Mouse (Mus musculus): ENCODE data around the gene Mt2. TPM values are rescaled to one million over a fixed set of nuclear protein-coding genes. Genes with fewer than 3 reads are reported as not detected.
"Not testable (repeated sequence)": the region's sequence is repeated elsewhere in the genome, so short reads cannot be mapped to it uniquely, and the experiment has no call there.

Mt2 gene
- polyA plus RNA-seq, 1 experiment from 2014 or later, result 67.5 TPM

DNA sequence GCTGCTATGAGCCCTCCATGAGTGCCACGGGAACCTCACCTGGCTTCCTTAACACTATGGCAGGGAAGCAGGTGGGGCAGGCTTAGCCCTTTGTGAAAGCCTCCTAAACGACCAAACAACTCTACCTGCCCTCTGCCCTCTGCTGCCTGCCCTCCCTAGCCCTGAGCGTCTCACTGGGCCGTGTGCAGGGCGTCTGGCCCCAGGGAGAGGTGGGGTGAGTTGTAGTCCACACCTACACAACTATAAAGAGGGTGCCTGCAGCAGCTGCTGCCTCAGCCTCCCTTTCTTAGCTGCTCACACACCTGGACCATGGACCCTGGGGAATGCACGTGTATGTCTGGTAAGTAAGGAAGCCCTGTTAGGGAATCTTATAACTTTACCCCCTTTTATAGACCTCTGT lies 35.5 kb upstream of the Mt2 start, which contains the start of gene Mt4:
Gene Mt4, plus strand, starts transcription at position 265 of the 400 bp plus-strand sequence.
- H3K4me3 ChIP-seq (ENCODE audit: low read length), result no peak within 1 kb of the TSS
- H3K27me3 ChIP-seq (ENCODE audit: control insufficient read depth, insufficient read depth, low read length), result no peaks in the 10 kb centered on the region
- no peaks in the 10 kb centered on the region for H3K4me1 ChIP-seq (ENCODE audit: control insufficient read depth, insufficient read depth, low read length)
- WGBS, result 33% methylated on average over 6 of the region's 6 CpGs
- ATAC-seq (ENCODE audit: low FRiP score, low TSS enrichment), result peak; percentile 57; the same call in 1 of the 2 replicates
- no peak within 1 kb of the TSS for H3K27ac ChIP-seq (ENCODE audit: low read depth, low read length)
- H3K4me2 ChIP-seq (replicated peaks; ENCODE audit: low read depth, low read length), result no peak within 1 kb of the TSS
- no peak within 1 kb of the TSS for H3K9ac ChIP-seq (ENCODE audit: low read depth, low read length)
- no peaks in the 10 kb centered on the region for H3K9me3 ChIP-seq (ENCODE audit: control insufficient read depth, low read length)
- H3K36me3 ChIP-seq (ENCODE audit: control insufficient read depth, insufficient read depth, low read length), result no peaks in the 10 kb centered on the region

DNA sequence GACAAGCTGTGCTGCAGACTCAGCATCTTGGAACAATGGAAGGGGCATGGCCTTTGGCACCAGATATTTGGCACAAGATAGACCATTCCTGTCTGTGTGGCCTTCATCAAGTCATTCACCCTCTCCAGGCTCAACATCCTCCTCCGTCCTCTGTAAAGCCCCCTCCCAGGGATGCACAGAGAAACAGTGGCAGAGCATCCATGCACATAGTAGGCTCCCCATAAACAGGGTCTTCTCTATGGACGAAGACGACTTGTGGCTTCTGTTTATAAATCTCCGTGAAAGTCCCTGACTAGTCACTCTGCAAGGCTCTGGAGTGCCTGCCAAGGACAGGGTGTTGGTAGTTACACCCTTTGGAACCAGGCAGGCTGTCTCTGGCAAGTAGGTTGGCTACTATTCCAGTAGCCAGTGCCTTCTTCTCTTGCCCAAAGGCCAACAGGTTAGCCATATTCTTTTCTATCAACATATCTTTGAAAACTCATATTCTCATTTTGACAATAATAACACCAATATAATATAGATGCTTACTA lies 32.1 kb upstream of the Mt2 start:
- H3K27ac ChIP-seq (ENCODE audit: low read depth, low read length), result no peak overlapping the region
- H3K4me1 ChIP-seq (ENCODE audit: control insufficient read depth, insufficient read depth, low read length), result no peaks in the 10 kb centered on the region
- H3K4me2 ChIP-seq (replicated peaks; ENCODE audit: low read depth, low read length), result no peak overlapping the region
- H3K9me3 ChIP-seq (ENCODE audit: control insufficient read depth, low read length), result no peaks in the 10 kb centered on the region
- H3K27me3 ChIP-seq (ENCODE audit: control insufficient read depth, insufficient read depth, low read length), result no peaks in the 10 kb centered on the region
- H3K36me3 ChIP-seq (ENCODE audit: control insufficient read depth, insufficient read depth, low read length), result no peaks in the 10 kb centered on the region
- no peak overlapping the region for H3K4me3 ChIP-seq (ENCODE audit: low read length)
- no peak for ATAC-seq (ENCODE audit: low FRiP score, low TSS enrichment)
- no peak overlapping the region for H3K9ac ChIP-seq (ENCODE audit: low read depth, low read length)
- 89% methylated on average over 4 of the region's 4 CpGs for WGBS

DNA sequence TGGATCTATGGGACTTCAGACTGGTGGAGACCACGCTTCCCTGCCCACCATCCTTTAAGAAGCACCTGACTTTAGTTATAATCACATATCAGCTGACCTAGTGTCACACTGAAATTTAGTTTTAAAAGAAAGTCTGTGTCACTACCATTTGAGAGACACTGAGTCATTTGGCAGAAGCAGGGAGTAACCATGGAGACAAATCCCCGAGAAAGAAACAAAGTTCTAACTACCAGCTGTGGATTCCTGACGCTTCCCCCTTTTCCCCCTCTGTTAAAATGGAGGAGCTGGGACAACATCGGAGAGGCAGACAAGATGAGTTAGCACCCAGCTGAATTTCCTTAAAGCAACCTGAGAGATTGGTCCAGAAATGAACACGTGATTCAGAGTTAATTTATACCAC lies 24.2 kb upstream of the Mt2 start:
- no peak overlapping the region for H3K4me2 ChIP-seq (replicated peaks; ENCODE audit: low read depth, low read length)
- 60% methylated on average over 5 of the region's 5 CpGs for WGBS
- H3K27ac ChIP-seq (ENCODE audit: low read depth, low read length), result no peak overlapping the region
- no peaks in the 10 kb centered on the region for H3K36me3 ChIP-seq (ENCODE audit: control insufficient read depth, insufficient read depth, low read length)
- no peak overlapping the region for H3K9ac ChIP-seq (ENCODE audit: low read depth, low read length)
- peaks cover 9% of the 10 kb centered on the region; the same call in 1 of the 2 replicates for H3K4me1 ChIP-seq (ENCODE audit: control insufficient read depth, insufficient read depth, low read length)
- ATAC-seq (ENCODE audit: low FRiP score, low TSS enrichment), result no peak
- peaks cover 4% of the 10 kb centered on the region; the same call in 1 of the 2 replicates for H3K27me3 ChIP-seq (ENCODE audit: control insufficient read depth, insufficient read depth, low read length)
- no peak overlapping the region for H3K4me3 ChIP-seq (ENCODE audit: low read length)
- no peaks in the 10 kb centered on the region for H3K9me3 ChIP-seq (ENCODE audit: control insufficient read depth, low read length)

DNA sequence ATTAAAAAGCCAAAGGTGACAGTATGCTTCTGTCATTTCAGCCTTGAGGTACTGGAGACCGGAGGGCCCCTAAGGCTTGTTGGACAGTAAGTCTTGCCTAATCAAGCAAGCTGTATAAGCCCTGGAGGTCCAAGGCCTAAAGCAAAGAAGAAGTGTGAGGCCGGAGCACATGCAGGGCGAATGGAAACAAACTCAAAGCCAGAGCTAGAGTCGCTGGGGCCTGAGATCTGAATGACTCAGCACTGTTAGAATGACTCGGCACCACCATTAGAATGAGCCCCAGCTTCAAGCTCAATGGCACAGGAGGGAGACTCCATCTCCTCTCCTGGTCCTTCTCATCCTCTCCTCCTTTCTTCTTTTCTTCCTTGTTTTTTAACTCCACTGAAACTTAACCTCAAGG lies 21.5 kb upstream of the Mt2 start:
- no peak for ATAC-seq (ENCODE audit: low FRiP score, low TSS enrichment)
- Histone ChIP-seq H3K4me1 (ENCODE audit: control insufficient read depth, insufficient read depth, low read length) (peaks cover 14% of the 10 kb centered on the region; the same call in 1 of the 2 replicates), H3K4me3 (ENCODE audit: low read length) (no peak overlapping the region), H3K27me3 (ENCODE audit: control insufficient read depth, insufficient read depth, low read length) (peaks cover 4% of the 10 kb centered on the region; the same call in 1 of the 2 replicates), H3K9ac (ENCODE audit: low read depth, low read length) (no peak overlapping the region), H3K27ac (ENCODE audit: low read depth, low read length) (no peak overlapping the region), H3K4me2 (replicated peaks; ENCODE audit: low read depth, low read length) (no peak overlapping the region), H3K36me3 (ENCODE audit: control insufficient read depth, insufficient read depth, low read length) (no peaks in the 10 kb centered on the region), H3K9me3 (ENCODE audit: control insufficient read depth, low read length) (no peaks in the 10 kb centered on the region)
- WGBS, result 78% methylated on average over 5 of the region's 5 CpGs

DNA sequence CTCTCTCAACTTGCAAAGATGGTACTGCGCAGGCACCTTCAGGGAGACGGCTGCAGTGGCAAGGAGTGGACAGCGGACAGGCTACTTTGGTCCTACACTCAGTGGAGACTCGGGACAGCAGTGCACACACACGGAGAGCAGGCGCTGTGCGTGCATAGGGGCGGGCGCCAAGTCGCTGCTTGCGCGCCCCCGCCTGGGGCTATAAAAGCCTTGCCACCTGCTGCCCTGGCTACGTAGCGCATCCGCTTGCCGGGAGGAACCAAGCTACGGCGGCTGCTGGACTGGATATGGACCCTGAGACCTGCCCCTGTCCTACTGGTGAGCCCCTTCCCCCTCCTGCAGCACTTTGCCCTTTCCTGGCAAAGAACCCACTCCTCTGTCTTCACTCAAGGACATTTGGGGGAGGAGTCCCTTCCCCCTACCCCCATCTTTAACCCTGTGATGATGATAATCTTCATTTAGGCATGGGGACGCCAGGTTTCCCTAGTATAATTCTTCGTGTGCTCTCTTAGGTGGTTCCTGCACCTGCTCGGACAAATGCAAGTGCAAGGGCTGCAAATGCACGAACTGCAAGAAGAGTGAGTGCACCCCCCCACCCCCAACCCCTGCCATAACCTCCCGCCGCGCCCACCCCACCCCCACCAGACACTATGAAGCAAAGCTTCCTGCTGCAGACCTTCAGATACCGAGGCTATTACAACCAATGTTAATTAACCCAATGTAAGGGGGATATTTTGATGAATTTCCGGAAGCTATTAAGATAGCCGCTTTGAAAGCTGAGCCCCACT lies 19.8 kb upstream of the Mt2 start, which contains the start of gene Mt3:
Gene Mt3, plus strand, starts transcription at position 95 of the 788 bp plus-strand sequence.
- Histone ChIP-seq H3K27ac (ENCODE audit: low read depth, low read length) (no peak within 1 kb of the TSS), H3K4me3 (ENCODE audit: low read length) (peak within 1 kb of the TSS; percentile 28), H3K36me3 (ENCODE audit: control insufficient read depth, insufficient read depth, low read length) (no peaks in the 10 kb centered on the region), H3K9ac (ENCODE audit: low read depth, low read length) (peak within 1 kb of the TSS; percentile 35; the same call in 1 of the 2 replicates), H3K27me3 (ENCODE audit: control insufficient read depth, insufficient read depth, low read length) (peaks cover 4% of the 10 kb centered on the region; the same call in 1 of the 2 replicates), H3K9me3 (ENCODE audit: control insufficient read depth, low read length) (no peaks in the 10 kb centered on the region), H3K4me2 (replicated peaks; ENCODE audit: low read depth, low read length) (peak within 1 kb of the TSS; percentile 58), H3K4me1 (ENCODE audit: control insufficient read depth, insufficient read depth, low read length) (peaks cover 14% of the 10 kb centered on the region; the same call in 1 of the 2 replicates)
- ATAC-seq (ENCODE audit: low FRiP score, low TSS enrichment), result peak; percentile 75
- 2% methylated on average over 29 of the region's 29 CpGs for WGBS

DNA sequence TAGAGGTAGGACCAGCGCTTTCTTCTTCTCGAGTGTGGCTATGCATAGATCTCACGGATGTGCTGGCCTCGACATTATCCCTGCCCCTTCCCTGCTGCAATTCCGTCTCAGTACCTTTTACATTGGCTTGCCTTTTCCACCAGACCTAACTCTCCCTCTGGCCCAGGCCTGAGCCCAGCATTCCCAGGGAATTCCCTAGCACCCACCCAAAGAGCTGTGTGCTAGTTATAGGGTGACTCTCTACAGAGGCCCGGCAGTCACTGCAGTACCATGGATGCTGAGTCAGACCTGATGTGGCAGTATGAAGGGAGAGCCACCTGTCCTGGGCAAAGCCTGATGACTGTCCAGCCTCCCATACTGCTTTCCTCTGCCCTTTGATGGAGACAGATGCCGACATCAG lies 19.0 kb upstream of the Mt2 start:
- Histone ChIP-seq H3K4me3 (ENCODE audit: low read length) (no peak overlapping the region), H3K9ac (ENCODE audit: low read depth, low read length) (no peak overlapping the region), H3K36me3 (ENCODE audit: control insufficient read depth, insufficient read depth, low read length) (no peaks in the 10 kb centered on the region), H3K27me3 (ENCODE audit: control insufficient read depth, insufficient read depth, low read length) (peaks cover 4% of the 10 kb centered on the region; the same call in 1 of the 2 replicates), H3K9me3 (ENCODE audit: control insufficient read depth, low read length) (no peaks in the 10 kb centered on the region), H3K4me1 (ENCODE audit: control insufficient read depth, insufficient read depth, low read length) (peaks cover 14% of the 10 kb centered on the region; the same call in 1 of the 2 replicates), H3K27ac (ENCODE audit: low read depth, low read length) (no peak overlapping the region), H3K4me2 (replicated peaks; ENCODE audit: low read depth, low read length) (no peak overlapping the region; the same call in 1 of the 2 replicates)
- peak; percentile 29 for ATAC-seq (ENCODE audit: low FRiP score, low TSS enrichment)
- WGBS, result 25% methylated on average over 7 of the region's 7 CpGs

DNA sequence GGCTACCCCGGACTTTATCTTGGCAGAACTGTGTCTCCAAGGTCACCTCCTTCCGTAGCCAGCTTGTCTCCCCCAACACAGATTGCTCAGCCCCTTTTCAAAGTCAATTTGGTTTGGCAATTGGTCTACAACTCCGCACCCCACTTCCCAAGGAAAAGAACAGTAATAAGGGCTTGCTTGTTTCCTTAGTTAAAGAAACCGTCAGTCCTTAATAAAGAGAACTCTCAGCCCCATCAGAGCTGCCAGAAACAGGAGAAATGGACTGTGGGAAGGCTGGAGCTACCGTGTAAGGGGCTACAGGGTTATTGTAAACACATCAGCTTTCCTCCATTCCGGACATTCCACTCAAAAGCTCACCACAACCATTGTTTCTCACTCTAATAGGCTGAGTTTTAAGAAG lies 17.9 kb upstream of the Mt2 start:
- no peaks in the 10 kb centered on the region for H3K36me3 ChIP-seq (ENCODE audit: control insufficient read depth, insufficient read depth, low read length)
- no peak for ATAC-seq (ENCODE audit: low FRiP score, low TSS enrichment)
- no peak overlapping the region for H3K27ac ChIP-seq (ENCODE audit: low read depth, low read length)
- no peaks in the 10 kb centered on the region for H3K9me3 ChIP-seq (ENCODE audit: control insufficient read depth, low read length)
- H3K4me2 ChIP-seq (replicated peaks; ENCODE audit: low read depth, low read length), result no peak overlapping the region
- H3K4me3 ChIP-seq (ENCODE audit: low read length), result no peak overlapping the region
- no peak overlapping the region for H3K9ac ChIP-seq (ENCODE audit: low read depth, low read length)
- peaks cover 14% of the 10 kb centered on the region; the same call in 1 of the 2 replicates for H3K4me1 ChIP-seq (ENCODE audit: control insufficient read depth, insufficient read depth, low read length)
- 41% methylated on average over 6 of the region's 6 CpGs for WGBS
- peaks cover 4% of the 10 kb centered on the region; the same call in 1 of the 2 replicates for H3K27me3 ChIP-seq (ENCODE audit: control insufficient read depth, insufficient read depth, low read length)

DNA sequence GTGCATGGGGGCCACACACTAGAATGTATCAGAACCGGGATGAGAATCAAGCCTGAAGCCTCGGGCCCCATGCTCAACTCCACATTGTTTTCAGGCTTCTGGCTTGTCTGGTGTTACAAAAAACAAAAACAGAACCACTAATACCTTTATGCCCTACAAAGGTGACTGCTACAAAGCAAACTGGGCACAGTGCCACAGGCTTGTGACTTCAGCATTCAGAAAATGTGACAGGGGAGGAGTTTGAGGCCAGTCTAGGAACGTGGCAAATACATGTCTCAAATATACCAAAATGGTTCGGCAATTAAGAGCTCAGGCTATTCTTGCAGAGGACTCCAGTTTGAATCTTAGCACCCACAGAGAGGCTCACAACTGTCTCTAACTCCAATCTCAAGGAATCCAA lies 16.4 kb upstream of the Mt2 start:
- H3K4me1 ChIP-seq (ENCODE audit: control insufficient read depth, insufficient read depth, low read length), result peaks cover 14% of the 10 kb centered on the region; the same call in 1 of the 2 replicates
- WGBS, result 65% methylated on average over 4 of the region's 4 CpGs
- no peaks in the 10 kb centered on the region for H3K36me3 ChIP-seq (ENCODE audit: control insufficient read depth, insufficient read depth, low read length)
- H3K27me3 ChIP-seq (ENCODE audit: control insufficient read depth, insufficient read depth, low read length), result peaks cover 4% of the 10 kb centered on the region; the same call in 1 of the 2 replicates
- ATAC-seq (ENCODE audit: low FRiP score, low TSS enrichment), result no peak
- no peak overlapping the region for H3K4me2 ChIP-seq (replicated peaks; ENCODE audit: low read depth, low read length)
- H3K4me3 ChIP-seq (ENCODE audit: low read length), result no peak overlapping the region
- H3K9ac ChIP-seq (ENCODE audit: low read depth, low read length), result no peak overlapping the region
- H3K9me3 ChIP-seq (ENCODE audit: control insufficient read depth, low read length), result no peaks in the 10 kb centered on the region
- no peak overlapping the region for H3K27ac ChIP-seq (ENCODE audit: low read depth, low read length)

DNA sequence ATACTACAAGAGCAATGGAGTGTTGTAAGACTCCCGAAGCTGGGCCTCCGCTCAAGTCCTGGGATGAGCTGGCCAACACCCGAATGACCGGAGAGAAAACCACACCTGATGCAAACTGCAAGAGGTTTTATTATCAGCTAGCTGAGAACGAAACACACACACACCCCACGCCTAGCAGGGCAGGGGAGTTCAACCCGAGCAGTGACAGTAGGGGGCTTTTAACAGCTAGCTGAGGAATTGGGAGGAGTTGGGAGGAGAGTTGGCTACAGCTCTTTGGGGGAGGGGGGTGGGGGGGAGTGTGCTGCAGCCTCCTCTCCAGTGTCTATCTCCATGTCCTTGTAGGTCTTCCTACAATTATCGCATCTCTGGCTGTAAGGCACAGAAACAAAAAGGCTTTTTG lies 6.7 kb upstream of the Mt2 start:
- H3K27me3 ChIP-seq (ENCODE audit: control insufficient read depth, insufficient read depth, low read length); H3K27ac ChIP-seq (ENCODE audit: low read depth, low read length); H3K9ac ChIP-seq (ENCODE audit: low read depth, low read length); H3K36me3 ChIP-seq (ENCODE audit: control insufficient read depth, insufficient read depth, low read length); H3K4me3 ChIP-seq (ENCODE audit: low read length); ATAC-seq (ENCODE audit: low FRiP score, low TSS enrichment); H3K4me1 ChIP-seq (ENCODE audit: control insufficient read depth, insufficient read depth, low read length); H3K4me2 ChIP-seq (replicated peaks; ENCODE audit: low read depth, low read length); H3K9me3 ChIP-seq (ENCODE audit: control insufficient read depth, low read length): not testable (repeated sequence)
- 67% methylated on average over 8 of the region's 8 CpGs for WGBS
